Mouse (Mus musculus): Measurements from ENCODE around the gene Parp11. TPM values are rescaled to one million over a fixed set of nuclear protein-coding genes. Genes with fewer than 3 reads are reported as not detected.

Parp11 gene
- total and polyA plus RNA-seq, 3 experiments = 9.2 to 10.4 (median 9.7) TPM

DNA sequence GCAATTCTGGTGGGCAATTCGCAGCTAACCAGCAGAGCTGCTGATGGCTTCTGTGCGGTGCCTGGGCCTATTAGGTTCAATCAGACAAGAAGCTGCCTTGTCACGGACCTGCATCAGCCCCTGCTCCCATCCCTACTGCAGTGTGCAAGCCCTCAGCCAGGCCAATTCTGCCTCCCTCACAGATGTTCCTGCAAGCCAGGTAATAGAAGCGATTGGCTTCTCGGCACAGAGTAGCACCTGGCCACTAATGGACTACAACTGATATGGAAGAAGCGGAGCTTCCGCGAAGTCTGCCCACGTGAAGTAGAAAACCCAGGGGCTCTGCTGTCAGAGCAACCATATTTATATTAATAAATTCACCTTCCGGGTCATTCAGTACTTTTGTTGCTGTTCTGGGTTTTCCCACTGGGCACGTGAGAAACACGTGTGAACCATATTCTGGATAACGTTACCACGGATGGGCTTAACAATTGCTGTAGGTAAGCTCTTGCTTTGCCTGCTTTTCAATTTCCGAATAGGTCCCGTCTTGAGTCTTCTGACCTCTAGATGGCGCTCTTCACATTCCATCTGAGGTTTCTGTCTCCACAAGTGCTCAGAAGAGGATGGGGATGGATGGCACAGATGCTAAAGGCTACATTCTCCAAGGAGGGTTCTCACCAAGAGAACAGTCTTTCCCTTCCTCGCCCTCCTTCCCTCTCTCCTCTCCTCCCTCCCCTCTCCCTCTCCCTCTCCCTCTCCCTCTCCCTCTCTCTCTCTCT is 95.2 kb downstream of the Parp11 start:
- H3K9ac ChIP-seq (ENCODE audit: insufficient read depth, low read depth) = no peak overlapping the region
- TF ChIP-seq RAD21 (IDR thresholded peaks at IDR 0.05; ENCODE audit: low read depth, low read length) (peak; percentile 83), USF1 (IDR thresholded peaks at IDR 0.05; ENCODE audit: low read depth, low read length) (no peak), CTCF (conservative IDR thresholded peaks at IDR 0.05 in 1 of 2, IDR thresholded peaks at IDR 0.05 in 1 of 2; ENCODE audit: low read depth in 2 of 2, low read length in 2 of 2) (peak; percentile 76 to 83), BHLHE40 (IDR thresholded peaks at IDR 0.05; ENCODE audit: low read depth, low read length) (peak; percentile 42; the same call in 1 of the 2 replicates), ZC3H11A (IDR thresholded peaks at IDR 0.05; ENCODE audit: low read depth, low read length) (0 out of 2 replicates have a peak, but pooled peaks have one; percentile 1), CHD2 (IDR thresholded peaks at IDR 0.05; ENCODE audit: low read length) (no peak), SMC3 (IDR thresholded peaks at IDR 0.05; ENCODE audit: low read depth, low read length) (peak; percentile 61), MAX (IDR thresholded peaks at IDR 0.05; ENCODE audit: low read length) (no peak), NRF1 (IDR thresholded peaks at IDR 0.05; ENCODE audit: low read depth, low read length) (no peak)
- no peaks in the 10 kb centered on the region for H3K36me3 ChIP-seq (replicated peaks in 1 of 2; ENCODE audit: control insufficient read depth in 1 of 2, insufficient read depth in 1 of 2, low read length in 1 of 2)
- in situ Hi-C loops (cut with MboI; ENCODE audit: low pct_ligation_motif_present, low pct_unique_long_range_greater_than_20kb, low sequenced_read_pairs) = loop anchor here (25.0 kb wide), 1 partner anchor 371 kb away; no protein-coding TSS in a partner anchor
- no peak overlapping the region for H3K4me2 ChIP-seq (ENCODE audit: insufficient read depth, low read depth, poor library complexity, severe bottlenecking)
- H3K4me1 ChIP-seq (ENCODE audit: control insufficient read depth in 1 of 2, insufficient read depth in 2 of 2) = no peaks in the 10 kb centered on the region
- peak; percentile 69 for DNase-seq (ENCODE audit: extremely low read depth)
- no peak overlapping the region for H3K27ac ChIP-seq (ENCODE audit: insufficient read depth, low read depth)
- H3K9me3 ChIP-seq (replicated peaks; ENCODE audit: low read length) = no peaks in the 10 kb centered on the region
- peaks cover 73% of the 10 kb centered on the region for H3K27me3 ChIP-seq (replicated peaks)
- dilution Hi-C loops (cut with MboI; ENCODE audit: extremely low pct_ligation_motif_present, extremely low pct_unique_long_range_greater_than_20kb, low sequenced_read_pairs) = no loop called here
- no peaks in the 10 kb centered on the region for H3K79me2 ChIP-seq (replicated peaks; ENCODE audit: control insufficient read depth, extremely low read depth, insufficient read depth, poor library complexity, severe bottlenecking)
- H3K4me3 ChIP-seq (replicated peaks in 1 of 3; ENCODE audit: low read depth in 2 of 3, low read length in 2 of 3, poor library complexity in 1 of 3) = no peak overlapping the region

Other genes with a start within 250 kb of the Parp11 start
- 1.2 and 1.4 TPM in 2 replicates for gene Cracr2a, start 114.5 kb downstream of the Parp11 start, total RNA-seq (2012; rRNA removed)
- gene Cracr2a, start 114.5 kb downstream of the Parp11 start, total RNA-seq (2014; rRNA removed) = 0.53 and 1.5 TPM in 2 replicates
- gene Cracr2a, start 114.5 kb downstream of the Parp11 start, polyA plus RNA-seq (2012; ENCODE audit: insufficient read length, low read depth) = 1.6 and 1.8 TPM in 2 replicates

Measured in CH12.LX (cell line).